Mouse (Mus musculus) G1E-ER4 (cell line): ENCODE results near the gene Map3k1. TPM values are rescaled to one million over a fixed set of nuclear protein-coding genes. Genes with fewer than 3 reads are reported as not detected.

Source experiments
- GATA1 ChIP-seq: IDR thresholded peaks from one replicate; pipeline ENCODE4 v1.8.0; 2012; ENCODE audit warnings: low read length, inconsistent platforms
- polyA plus RNA-seq: library from polyadenylated mRNA; stranded (reverse); fragments of >175 nt; gene quantifications from 2 replicates; pipeline ENCODE4 v1.2.3, GENCODE M21; 2012

Gene Map3k1
- polyA plus RNA-seq, 1 experiment = 23.3 TPM

GRCm38 (mm10) chr13:111786584-111786983, 22.2 kb downstream of the Map3k1 start:
- TF ChIP-seq GATA1 = no peak

- no peak for TF ChIP-seq GATA1
Measured at GRCm38 (mm10) chr13:111783451-111783850, 25.3 kb downstream of the Map3k1 start.

- no peak for TF ChIP-seq GATA1
Measured at GRCm38 (mm10) chr13:111779471-111779870, 29.3 kb downstream of the Map3k1 start.

GRCm38 (mm10) chr13:111778606-111779005, 30.2 kb downstream of the Map3k1 start:
- TF ChIP-seq GATA1 = no peak

GRCm38 (mm10) chr13:111777865-111778264, 30.9 kb downstream of the Map3k1 start:
- TF ChIP-seq GATA1 = no peak

GRCm38 (mm10) chr13:111777179-111777578, 31.6 kb downstream of the Map3k1 start:
- no peak for TF ChIP-seq GATA1

GRCm38 (mm10) chr13:111772075-111772474, 36.7 kb downstream of the Map3k1 start:
- no peak for TF ChIP-seq GATA1

GRCm38 (mm10) chr13:111771232-111771631, 37.6 kb downstream of the Map3k1 start:
- TF ChIP-seq GATA1 = no peak

- no peak for TF ChIP-seq GATA1
Measured at GRCm38 (mm10) chr13:111770776-111771175, 38.0 kb downstream of the Map3k1 start.

- TF ChIP-seq GATA1 = no peak
Measured at GRCm38 (mm10) chr13:111762526-111762925, 46.3 kb downstream of the Map3k1 start.

- TF ChIP-seq GATA1 = no peak
Measured at GRCm38 (mm10) chr13:111756986-111757385, 51.8 kb downstream of the Map3k1 start.

GRCm38 (mm10) chr13:111755937-111756336, 52.9 kb downstream of the Map3k1 start:
- no peak for TF ChIP-seq GATA1

GRCm38 (mm10) chr13:111755377-111755776, 53.4 kb downstream of the Map3k1 start:
- TF ChIP-seq GATA1 = no peak

GRCm38 (mm10) chr13:111753321-111753720, 55.5 kb downstream of the Map3k1 start:
- TF ChIP-seq GATA1 = no peak

GRCm38 (mm10) chr13:111748301-111749062, 60.3 kb downstream of the Map3k1 start:
- no peak for TF ChIP-seq GATA1

GRCm38 (mm10) chr13:111746831-111747230, 62.0 kb downstream of the Map3k1 start:
- TF ChIP-seq GATA1 = no peak

GRCm38 (mm10) chr13:111745216-111745615, 63.6 kb downstream of the Map3k1 start:
- no peak for TF ChIP-seq GATA1
